Mouse (Mus musculus) embryonic facial prominence, embryonic 15.5 days (tissue): ENCODE data around the gene Mrpl58. TPM values are rescaled to one million over a fixed set of nuclear protein-coding genes. Genes with fewer than 3 reads are reported as not detected.
A peak's percentile ranks its signal among the peaks of the same experiment; 100 is the strongest.

Source experiments
- ATAC-seq: fragments of 200-750 bp; cut with Nextera tagmentation; 2 replicates; pipeline ENCODE4 v1.8.0; 2017; ENCODE audit warnings: low read depth, moderate TSS enrichment; ENCODE audit not compliant: insufficient number of reproducible peaks, low FRiP score, low TSS enrichment
- H3K27ac ChIP-seq: fragments of 300-500 bp; sonication (generic); replicated peaks from 2 replicates; pipeline ENCODE4 v1.5.1; 2015; ENCODE audit warnings: mild to moderate bottlenecking, inconsistent platforms
- H3K27me3 ChIP-seq: fragments of 300-500 bp; sonication (generic); 2 replicates; pipeline ENCODE4 v1.6.1; 2015; ENCODE audit warnings: inconsistent platforms
- H3K36me3 ChIP-seq: fragments of 300-500 bp; sonication (generic); 2 replicates; pipeline ENCODE4 v1.6.1; 2015; ENCODE audit warnings: mild to moderate bottlenecking, inconsistent platforms
- H3K4me1 ChIP-seq: fragments of 300-500 bp; sonication (generic); 2 replicates; pipeline ENCODE4 v1.6.1; 2015; ENCODE audit warnings: inconsistent platforms
- H3K4me2 ChIP-seq: fragments of 300-500 bp; sonication (generic); replicated peaks from 2 replicates; pipeline ENCODE4 v1.6.1; 2015; ENCODE audit warnings: mild to moderate bottlenecking, inconsistent platforms
- H3K4me3 ChIP-seq: fragments of 300-500 bp; sonication (generic); replicated peaks from 2 replicates; pipeline ENCODE4 v1.5.1; 2015; ENCODE audit warnings: mild to moderate bottlenecking, inconsistent platforms
- H3K9ac ChIP-seq: fragments of 300-500 bp; sonication (generic); 2 replicates; pipeline ENCODE4 v1.6.1; 2015; ENCODE audit warnings: inconsistent platforms
- H3K9me3 ChIP-seq: fragments of 300-500 bp; sonication (generic); replicated peaks from 2 replicates; pipeline ENCODE4 v1.6.1; 2016; ENCODE audit warnings: inconsistent platforms
- WGBS: fragments of 180-500 bp; shearing (Covaris S2); methylation state at CpG from one replicate; pipeline ENCODE4 v1.1.7; 2015; 5-methylcytosine and 5-hydroxymethylcytosine counted together
- polyA plus RNA-seq: library from polyadenylated mRNA; unstranded; fragments of >200 nt; fragmentation: Nextera tagmentation; extraction: Ambion mirVana; gene quantifications from 2 replicates; pipeline ENCODE4 v1.2.1, GENCODE M21; 2015

The Mrpl58 gene
- polyA plus RNA-seq, 1 experiment from 2014 or later, result 169 TPM

DNA sequence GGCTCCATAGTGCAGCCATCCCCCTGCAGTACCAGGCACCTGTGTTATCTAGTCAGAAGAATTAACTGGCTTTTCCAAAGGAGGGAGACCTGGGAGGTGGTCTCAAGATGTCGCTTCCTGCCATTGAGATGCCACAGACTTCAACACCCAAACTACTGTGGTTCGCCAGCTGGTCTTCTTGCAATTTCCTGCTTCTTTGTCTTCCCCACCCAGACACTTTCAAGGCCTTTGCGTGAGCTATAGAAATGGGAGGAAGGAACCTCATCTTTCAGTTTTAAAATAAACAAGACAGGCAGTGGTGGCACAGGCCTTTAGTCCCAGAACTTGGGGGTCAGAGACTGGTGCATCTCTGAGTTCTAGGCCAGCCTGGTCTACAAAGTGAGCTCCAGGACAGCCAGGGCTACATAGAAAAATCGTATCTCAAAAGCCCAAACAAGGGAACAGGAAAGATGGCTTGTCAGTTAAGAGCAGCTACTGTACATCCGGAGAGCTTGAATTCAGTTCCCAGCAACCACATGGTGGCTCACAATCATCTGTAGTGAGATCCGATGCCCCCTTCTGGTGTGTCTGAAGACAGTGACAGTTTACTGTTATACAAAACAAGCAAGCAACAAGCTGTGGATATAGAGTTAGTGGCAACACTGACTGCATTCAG lies 4.8 kb downstream of the Mrpl58 start:
- ATAC-seq, result no peak
- 81% methylated on average over 6 of the region's 6 CpGs for WGBS
- peaks cover 40% of the 10 kb centered on the region for H3K36me3 ChIP-seq

DNA sequence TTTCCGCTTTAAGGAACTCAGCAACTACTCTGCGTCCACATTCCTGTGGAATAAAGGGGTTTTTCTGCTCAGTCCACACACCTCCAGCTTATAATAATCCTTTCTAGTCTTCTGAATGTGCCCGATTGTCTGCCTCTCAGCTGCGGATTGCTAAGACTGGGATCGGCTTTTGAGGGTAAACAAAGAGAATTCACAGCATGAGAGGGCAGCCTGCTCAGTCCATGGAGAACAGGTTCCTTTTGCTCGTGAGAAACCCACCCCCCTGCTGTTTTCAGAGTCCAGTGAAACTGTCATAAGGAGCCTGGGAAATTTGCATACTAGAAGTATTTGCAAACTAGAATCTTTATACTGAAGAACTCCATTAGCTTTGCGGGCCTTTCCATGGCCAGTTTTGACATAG lies 6.0 kb downstream of the Mrpl58 start:
- 68% methylated on average over 7 of the region's 7 CpGs for WGBS

More for the DNA sequence above, 4.8 kb downstream of the Mrpl58 start:
- Histone ChIP-seq H3K4me3 (no peak overlapping the region), H3K27me3 (no peaks in the 10 kb centered on the region), H3K9ac (no peak overlapping the region), H3K27ac (no peak overlapping the region), H3K9me3 (no peaks in the 10 kb centered on the region), H3K4me1 (peaks cover 25% of the 10 kb centered on the region), H3K4me2 (no peak overlapping the region)

DNA sequence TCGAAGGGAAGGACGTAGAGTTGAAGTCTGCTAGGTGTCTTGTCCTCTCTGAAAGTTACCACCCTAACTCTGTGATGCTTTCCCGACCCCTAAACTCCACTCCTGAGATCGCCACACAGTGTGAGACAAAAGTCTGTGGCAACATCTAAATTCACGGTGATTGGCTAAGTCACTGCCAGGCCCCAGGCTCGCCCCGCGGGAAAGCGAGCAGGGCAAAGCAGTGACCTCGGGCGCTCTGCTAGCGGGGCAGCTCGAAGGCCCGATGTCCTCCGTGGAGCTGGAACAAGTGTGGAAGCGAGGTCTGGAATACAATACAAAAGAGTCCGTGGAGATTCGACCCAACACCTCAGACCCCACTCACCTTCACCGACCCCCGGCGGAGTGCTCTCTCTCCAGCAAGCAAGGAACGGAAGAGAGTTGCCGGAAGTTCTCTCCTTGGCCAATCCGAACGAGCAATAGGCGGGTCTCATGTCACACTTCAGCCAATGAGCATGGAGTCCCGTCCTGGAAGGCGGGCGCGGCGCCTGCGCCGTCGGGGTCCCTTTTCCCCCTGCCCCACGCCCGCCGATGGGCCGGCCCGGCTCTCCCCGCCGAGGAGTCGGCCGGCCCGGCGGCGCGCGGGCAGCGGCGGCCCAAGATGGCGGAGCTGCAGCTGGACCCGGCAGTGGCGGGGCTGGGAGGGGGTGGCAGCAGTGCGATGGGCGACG lies 16.1 kb downstream of the Mrpl58 start, which contains the start of the genes Atp5h and Kctd2:
Gene Atp5h (minus strand): TSS at position 432 of the 707 bp plus-strand sequence.
Gene Kctd2 (plus strand): TSS at position 598 of the 707 bp plus-strand sequence.
- WGBS, result under 1% methylated on average over 48 of the region's 56 CpGs
- peaks cover 33% of the 10 kb centered on the region for H3K36me3 ChIP-seq

More for the DNA sequence above, 6.0 kb downstream of the Mrpl58 start:
- Histone ChIP-seq H3K4me1 (peaks cover 27% of the 10 kb centered on the region), H3K9me3 (no peaks in the 10 kb centered on the region), H3K9ac (no peak overlapping the region), H3K36me3 (peaks cover 40% of the 10 kb centered on the region), H3K27me3 (no peaks in the 10 kb centered on the region), H3K4me2 (no peak overlapping the region), H3K27ac (no peak overlapping the region), H3K4me3 (no peak overlapping the region)
- ATAC-seq, result no peak

GRCm38 (mm10) chr11:115420336-115421190 lies 17.0 kb downstream of the Mrpl58 start:
- H3K27me3 ChIP-seq, result no peaks in the 10 kb centered on the region
- WGBS, result 2% methylated on average over 30 of the region's 45 CpGs
- H3K4me3 ChIP-seq, result peak overlapping the region; percentile 84
- peak; percentile 68 for ATAC-seq
- H3K36me3 ChIP-seq, result peaks cover 32% of the 10 kb centered on the region
- H3K9ac ChIP-seq, result peak overlapping the region; percentile 96
- peak overlapping the region; percentile 93 for H3K4me2 ChIP-seq
- peak overlapping the region; percentile 82 for H3K27ac ChIP-seq
- H3K4me1 ChIP-seq, result peaks cover 34% of the 10 kb centered on the region
- H3K9me3 ChIP-seq, result no peaks in the 10 kb centered on the region

More for the DNA sequence above, 16.1 kb downstream of the Mrpl58 start, which contains the start of the genes Atp5h and Kctd2:
- Histone ChIP-seq H3K4me2 (peak within 1 kb of the TSS; percentile 93), H3K27ac (peak within 1 kb of the TSS; percentile 82), H3K4me3 (peak within 1 kb of the TSS; percentile 84), H3K27me3 (no peaks in the 10 kb centered on the region), H3K9me3 (no peaks in the 10 kb centered on the region), H3K4me1 (peaks cover 34% of the 10 kb centered on the region), H3K9ac (peak within 1 kb of the TSS; percentile 96)
- peak; percentile 98 for ATAC-seq

GRCm38 (mm10) chr11:115421328-115421727 lies 17.8 kb downstream of the Mrpl58 start:
- H3K9me3 ChIP-seq, result no peaks in the 10 kb centered on the region
- ATAC-seq, result no peak
- no peaks in the 10 kb centered on the region for H3K27me3 ChIP-seq
- H3K9ac ChIP-seq, result no peak overlapping the region
- H3K36me3 ChIP-seq, result peaks cover 30% of the 10 kb centered on the region
- H3K4me3 ChIP-seq, result peak overlapping the region; percentile 84
- H3K4me1 ChIP-seq, result peaks cover 34% of the 10 kb centered on the region
- H3K27ac ChIP-seq, result no peak overlapping the region
- H3K4me2 ChIP-seq, result peak overlapping the region; percentile 93
- 52% methylated on average over 1 of the region's 1 CpGs for WGBS

- no peak overlapping the region for H3K9ac ChIP-seq
- no peak overlapping the region for H3K4me3 ChIP-seq
- H3K27me3 ChIP-seq, result no peaks in the 10 kb centered on the region
- WGBS, result 82% methylated on average over 16 of the region's 16 CpGs
- no peak overlapping the region for H3K4me2 ChIP-seq
- no peak overlapping the region for H3K27ac ChIP-seq
- H3K36me3 ChIP-seq, result peaks cover 33% of the 10 kb centered on the region; the same call in 1 of the 2 replicates
- no peaks in the 10 kb centered on the region for H3K9me3 ChIP-seq
- ATAC-seq, result no peak
- peaks cover 34% of the 10 kb centered on the region for H3K4me1 ChIP-seq
Observed at GRCm38 (mm10) chr11:115421972-115422371, 18.4 kb downstream of the Mrpl58 start.

DNA sequence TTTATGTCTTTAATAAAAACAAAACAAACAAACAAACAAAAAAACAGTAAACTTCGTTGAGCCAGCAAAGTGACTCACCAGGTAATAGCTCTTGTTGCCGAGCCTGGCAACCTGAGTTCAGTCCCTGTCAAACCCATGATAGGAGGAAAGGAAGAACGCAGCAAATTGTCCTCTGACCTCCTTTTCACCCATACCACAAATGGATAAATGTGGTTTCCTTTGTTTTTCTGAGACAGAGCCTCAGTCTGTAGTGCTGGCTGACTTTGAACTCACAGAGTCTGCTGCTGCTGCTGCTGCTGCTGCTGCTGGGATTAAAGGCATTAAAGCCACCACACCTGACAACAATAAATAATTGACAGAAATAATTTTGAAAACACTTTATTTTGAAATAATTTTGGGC lies 19.5 kb downstream of the Mrpl58 start:
- no peak overlapping the region for H3K4me2 ChIP-seq
- H3K36me3 ChIP-seq, result peaks cover 27% of the 10 kb centered on the region; the same call in 1 of the 2 replicates
- H3K4me3 ChIP-seq, result no peak overlapping the region
- 77% methylated on average over 3 of the region's 3 CpGs for WGBS
- no peak overlapping the region for H3K9ac ChIP-seq
- H3K27ac ChIP-seq, result no peak overlapping the region
- ATAC-seq, result no peak
- no peaks in the 10 kb centered on the region for H3K27me3 ChIP-seq
- H3K9me3 ChIP-seq, result no peaks in the 10 kb centered on the region
- H3K4me1 ChIP-seq, result peaks cover 42% of the 10 kb centered on the region

DNA sequence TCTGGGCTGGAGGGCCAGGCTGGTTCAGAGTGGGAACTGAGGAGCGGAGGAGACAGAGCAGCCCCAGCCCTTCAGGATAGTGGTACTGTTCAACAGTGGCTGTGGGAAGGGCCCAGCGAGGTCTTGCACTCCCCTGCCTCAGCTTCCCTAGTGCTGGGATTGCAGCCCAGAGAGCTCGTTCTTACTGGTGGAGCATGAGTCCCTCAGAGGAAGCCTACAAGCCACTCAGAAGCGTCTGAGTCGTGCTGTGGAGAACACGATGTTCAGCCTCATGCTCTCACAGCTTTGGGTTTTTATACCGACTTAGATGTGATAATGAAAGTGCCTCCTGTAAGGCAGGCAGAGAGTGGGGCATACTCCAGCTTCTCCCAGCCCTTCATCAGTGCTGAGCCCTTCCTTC lies 21.1 kb downstream of the Mrpl58 start:
- Histone ChIP-seq H3K9me3 (no peaks in the 10 kb centered on the region), H3K4me3 (no peak overlapping the region), H3K4me1 (peaks cover 31% of the 10 kb centered on the region), H3K27ac (no peak overlapping the region), H3K4me2 (no peak overlapping the region), H3K9ac (no peak overlapping the region), H3K27me3 (no peaks in the 10 kb centered on the region), H3K36me3 (peaks cover 31% of the 10 kb centered on the region)
- ATAC-seq, result no peak
- 86% methylated on average over 7 of the region's 7 CpGs for WGBS

- peaks cover 29% of the 10 kb centered on the region for H3K4me1 ChIP-seq
- H3K9ac ChIP-seq, result no peak overlapping the region
- WGBS, result 82% methylated on average over 6 of the region's 6 CpGs
- ATAC-seq, result no peak
- no peaks in the 10 kb centered on the region for H3K27me3 ChIP-seq
- H3K4me3 ChIP-seq, result no peak overlapping the region
- H3K27ac ChIP-seq, result no peak overlapping the region
- no peak overlapping the region for H3K4me2 ChIP-seq
- no peaks in the 10 kb centered on the region for H3K9me3 ChIP-seq
- H3K36me3 ChIP-seq, result peaks cover 41% of the 10 kb centered on the region
Observed at GRCm38 (mm10) chr11:115425671-115426070, 22.1 kb downstream of the Mrpl58 start.

- Histone ChIP-seq H3K27me3 (no peaks in the 10 kb centered on the region), H3K27ac (no peak overlapping the region), H3K4me2 (0 out of 2 replicates have a peak overlapping the region, but pooled peaks have one; percentile 15), H3K9me3 (no peaks in the 10 kb centered on the region), H3K36me3 (peaks cover 61% of the 10 kb centered on the region), H3K9ac (no peak overlapping the region), H3K4me3 (0 out of 2 replicates have a peak overlapping the region, but pooled peaks have one; percentile 9), H3K4me1 (peaks cover 10% of the 10 kb centered on the region; the same call in 1 of the 2 replicates)
- 36% methylated on average over 20 of the region's 20 CpGs for WGBS
- ATAC-seq, result peak; percentile 58; the same call in 1 of the 2 replicates
Observed at GRCm38 (mm10) chr11:115427482-115428331, 24.2 kb downstream of the Mrpl58 start.
